Mouse (Mus musculus): ENCODE results near the gene Ablim2. TPM values are rescaled to one million over a fixed set of nuclear protein-coding genes. Genes with fewer than 3 reads are reported as not detected.

The Ablim2 gene
- polyA plus RNA-seq, 1 experiment from 2014 or later = 0.77 TPM

DNA sequence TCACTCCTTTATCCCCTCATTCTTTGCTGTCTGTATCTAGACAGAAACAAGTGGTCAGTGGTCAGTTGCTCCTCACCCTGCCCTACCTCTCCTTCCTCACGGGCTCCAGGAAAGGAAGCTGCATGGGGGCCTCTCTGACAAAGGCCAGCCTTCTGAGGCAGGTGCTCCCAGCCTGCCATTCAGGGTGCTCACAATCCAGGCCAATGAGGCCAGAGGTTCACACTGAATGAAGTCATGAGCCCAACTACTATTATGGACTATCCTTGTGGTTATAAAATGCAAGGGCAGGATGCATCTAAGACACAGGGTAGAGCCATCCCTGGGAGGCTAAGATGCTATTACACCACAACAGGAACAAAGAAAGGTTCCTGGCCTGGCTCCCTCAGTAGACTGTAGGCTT lies 27.1 kb upstream of the Ablim2 start:
- Histone ChIP-seq H3K9ac (ENCODE audit: low read length) (no peak overlapping the region), H3K36me3 (ENCODE audit: control insufficient read depth, insufficient read depth, low read length) (no peaks in the 10 kb centered on the region), H3K27ac (ENCODE audit: low read length) (peak overlapping the region; percentile 58), H3K4me1 (replicated peaks; ENCODE audit: control insufficient read depth, insufficient read depth, low read length) (peaks cover 22% of the 10 kb centered on the region), H3K4me2 (ENCODE audit: low read depth, low read length) (no peak overlapping the region), H3K9me3 (ENCODE audit: control insufficient read depth, low read length) (no peaks in the 10 kb centered on the region), H3K27me3 (ENCODE audit: control insufficient read depth, insufficient read depth, low read depth, low read length) (no peaks in the 10 kb centered on the region), H3K4me3 (ENCODE audit: low read length) (no peak overlapping the region)
- WGBS = 82% methylated on average over 1 of the region's 1 CpGs
- no peak for ATAC-seq (ENCODE audit: low read depth)

DNA sequence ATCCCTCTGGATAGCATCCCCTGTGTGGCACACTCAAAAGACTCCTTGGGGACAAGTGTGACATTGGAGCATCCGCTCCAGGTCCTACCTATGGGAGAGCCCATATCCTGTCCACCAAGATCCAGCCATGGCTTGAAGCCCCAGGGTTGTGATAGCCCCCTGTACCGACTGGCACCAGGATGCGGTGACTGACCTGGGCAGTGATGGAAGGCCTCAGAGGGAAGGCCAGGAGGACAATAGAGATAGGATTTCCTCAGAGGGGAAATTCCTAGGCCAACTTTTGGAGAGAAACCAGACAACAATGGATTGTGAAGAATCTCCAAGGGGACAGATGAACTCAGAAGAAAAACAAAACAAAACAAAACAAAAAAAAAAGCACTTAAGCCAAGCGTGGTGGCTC lies 26.7 kb upstream of the Ablim2 start:
- Histone ChIP-seq H3K36me3 (ENCODE audit: control insufficient read depth, insufficient read depth, low read length) (no peaks in the 10 kb centered on the region), H3K27ac (ENCODE audit: low read length) (peak overlapping the region; percentile 58), H3K4me1 (replicated peaks; ENCODE audit: control insufficient read depth, insufficient read depth, low read length) (peaks cover 22% of the 10 kb centered on the region), H3K27me3 (ENCODE audit: control insufficient read depth, insufficient read depth, low read depth, low read length) (no peaks in the 10 kb centered on the region), H3K4me3 (ENCODE audit: low read length) (no peak overlapping the region), H3K9me3 (ENCODE audit: control insufficient read depth, low read length) (no peaks in the 10 kb centered on the region), H3K4me2 (ENCODE audit: low read depth, low read length) (no peak overlapping the region), H3K9ac (ENCODE audit: low read length) (no peak overlapping the region)
- 78% methylated on average over 4 of the region's 4 CpGs for WGBS
- no peak for ATAC-seq (ENCODE audit: low read depth)

DNA sequence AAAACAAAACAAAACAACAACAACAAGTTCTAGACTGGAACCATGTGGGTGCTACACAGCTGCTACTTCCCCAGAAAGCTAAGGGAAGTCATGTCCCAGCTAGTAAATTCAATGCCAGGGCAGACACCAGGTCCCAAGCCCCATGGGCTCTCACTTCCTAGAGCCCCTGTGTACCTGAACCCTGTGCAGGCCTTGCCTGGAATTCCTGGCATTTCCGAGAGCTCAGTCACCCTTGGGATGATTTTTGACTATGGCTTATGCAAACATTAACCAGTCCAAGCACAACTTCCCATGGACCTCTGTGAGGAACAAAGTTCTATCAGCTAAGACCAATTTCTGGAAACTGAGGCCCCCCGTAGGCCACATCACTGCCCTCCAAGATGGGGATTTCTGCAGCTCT lies 24.2 kb upstream of the Ablim2 start:
- Histone ChIP-seq H3K4me1 (replicated peaks; ENCODE audit: control insufficient read depth, insufficient read depth, low read length) (peaks cover 27% of the 10 kb centered on the region), H3K4me2 (ENCODE audit: low read depth, low read length) (no peak overlapping the region), H3K4me3 (ENCODE audit: low read length) (no peak overlapping the region), H3K27me3 (ENCODE audit: control insufficient read depth, insufficient read depth, low read depth, low read length) (no peaks in the 10 kb centered on the region), H3K9me3 (ENCODE audit: control insufficient read depth, low read length) (no peaks in the 10 kb centered on the region), H3K27ac (ENCODE audit: low read length) (peak overlapping the region; percentile 53), H3K9ac (ENCODE audit: low read length) (no peak overlapping the region), H3K36me3 (ENCODE audit: control insufficient read depth, insufficient read depth, low read length) (no peaks in the 10 kb centered on the region)
- ATAC-seq (ENCODE audit: low read depth) = no peak
- WGBS = 45% methylated on average over 2 of the region's 2 CpGs

DNA sequence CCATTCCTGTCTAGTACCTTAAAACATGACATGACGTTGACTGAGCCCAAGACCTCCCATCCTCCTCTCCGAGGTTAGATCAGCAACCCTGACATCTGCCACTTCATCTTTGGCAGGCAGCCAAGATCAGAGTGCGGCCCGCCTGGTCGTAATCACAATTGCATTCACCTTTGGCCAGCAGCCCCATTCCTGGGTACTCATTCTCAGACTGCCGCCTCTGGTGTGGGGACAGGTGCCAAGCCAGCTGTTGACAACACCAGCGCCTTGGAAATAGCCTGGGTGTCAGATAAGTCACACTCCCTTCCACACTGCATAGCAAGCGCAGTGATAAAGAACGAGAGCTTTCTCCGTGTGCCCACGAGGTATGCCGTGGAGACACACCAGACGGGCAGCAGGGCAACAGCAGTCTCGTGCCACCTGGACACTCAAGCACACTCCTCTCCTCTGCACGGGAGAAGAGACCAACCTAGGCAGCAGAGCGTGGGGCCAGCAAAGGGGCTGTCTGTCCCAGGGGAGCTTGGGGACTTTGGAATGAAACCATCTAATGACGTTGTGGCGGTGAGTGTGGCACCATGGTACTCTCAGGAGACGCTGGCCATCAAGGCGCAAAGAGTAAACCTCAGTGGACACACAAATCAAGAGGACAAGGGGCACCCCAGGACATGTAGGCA lies 20.3 kb upstream of the Ablim2 start:
- 41% methylated on average over 20 of the region's 20 CpGs for WGBS
- Histone ChIP-seq H3K27me3 (ENCODE audit: control insufficient read depth, insufficient read depth, low read depth, low read length) (no peaks in the 10 kb centered on the region), H3K9me3 (ENCODE audit: control insufficient read depth, low read length) (no peaks in the 10 kb centered on the region), H3K36me3 (ENCODE audit: control insufficient read depth, insufficient read depth, low read length) (no peaks in the 10 kb centered on the region), H3K4me2 (ENCODE audit: low read depth, low read length) (0 out of 2 replicates have a peak overlapping the region, but pooled peaks have one; percentile 4), H3K4me1 (replicated peaks; ENCODE audit: control insufficient read depth, insufficient read depth, low read length) (peaks cover 41% of the 10 kb centered on the region), H3K9ac (ENCODE audit: low read length) (no peak overlapping the region), H3K27ac (ENCODE audit: low read length) (peak overlapping the region; percentile 37), H3K4me3 (ENCODE audit: low read length) (no peak overlapping the region)
- 0 out of 2 replicates have a peak, but pooled peaks have one; percentile 2 for ATAC-seq (ENCODE audit: low read depth)

DNA sequence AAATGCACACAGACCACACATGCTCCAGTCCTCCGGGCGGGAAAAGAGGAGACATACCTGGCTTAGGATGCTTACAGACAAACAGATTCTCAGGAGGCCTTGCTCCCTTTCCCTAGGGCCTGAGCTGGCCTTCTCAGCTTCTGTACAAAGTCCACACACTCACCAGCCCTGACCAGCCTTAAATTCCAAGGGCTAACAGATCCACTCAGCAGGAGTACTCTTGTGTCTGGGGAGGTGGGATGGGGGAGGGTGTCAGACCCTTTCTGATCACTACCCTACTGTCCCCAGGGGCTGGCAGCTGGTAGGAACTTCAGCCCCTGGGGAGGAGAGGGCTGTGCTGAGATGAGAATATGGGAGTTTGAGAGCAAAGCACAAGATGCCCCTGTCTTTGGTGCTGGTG lies 18.7 kb upstream of the Ablim2 start:
- H3K4me2 ChIP-seq (ENCODE audit: low read depth, low read length) = peak overlapping the region; percentile 15
- no peak for ATAC-seq (ENCODE audit: low read depth)

DNA sequence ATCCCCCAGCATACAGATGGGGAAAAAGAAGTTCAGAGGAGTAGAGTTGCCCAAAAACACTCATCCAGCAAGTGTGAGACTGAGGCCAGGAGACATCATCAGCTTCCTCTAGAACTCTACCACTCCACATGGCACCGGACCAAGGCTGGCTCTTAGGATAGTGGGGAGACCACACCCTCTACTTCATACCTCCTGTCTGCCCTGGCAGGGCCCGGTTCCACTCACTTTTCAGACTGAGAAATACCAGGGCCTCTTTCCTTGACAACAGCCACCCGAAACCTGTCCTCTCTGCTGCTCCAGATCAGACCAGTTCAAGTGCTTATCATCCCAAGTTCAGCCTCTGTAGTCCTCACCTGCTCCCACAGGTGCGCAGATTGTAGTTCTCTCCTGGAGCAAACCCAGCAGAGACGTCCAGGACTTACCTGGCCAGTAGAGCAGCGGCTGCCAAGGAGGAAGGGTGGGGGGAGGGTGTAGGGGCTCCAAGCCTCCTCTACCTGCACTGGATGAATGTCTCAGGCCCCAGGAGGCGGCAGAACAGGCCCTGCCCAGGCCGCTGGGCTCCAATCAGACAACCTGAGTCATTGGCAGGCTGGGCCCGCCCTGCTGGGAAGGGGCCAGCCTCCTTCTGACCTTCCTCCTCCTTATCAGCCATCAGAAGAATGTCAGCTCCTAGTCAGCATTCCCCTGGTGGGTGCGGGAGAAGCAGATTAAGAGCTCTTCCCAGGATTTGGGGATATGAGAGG lies 18.0 kb upstream of the Ablim2 start, which contains the start of gene Sh3tc1:
Sh3tc1 (minus strand) TSS at position 452 of the 743 bp plus-strand sequence.
- H3K27me3 ChIP-seq (ENCODE audit: control insufficient read depth, insufficient read depth, low read depth, low read length) = no peaks in the 10 kb centered on the region
- peak within 1 kb of the TSS; percentile 39 for H3K9ac ChIP-seq (ENCODE audit: low read length)
- peak within 1 kb of the TSS; percentile 15 for H3K4me2 ChIP-seq (ENCODE audit: low read depth, low read length)
- 15% methylated on average over 10 of the region's 10 CpGs for WGBS
- H3K4me1 ChIP-seq (replicated peaks; ENCODE audit: control insufficient read depth, insufficient read depth, low read length) = peaks cover 33% of the 10 kb centered on the region
- no peaks in the 10 kb centered on the region for H3K9me3 ChIP-seq (ENCODE audit: control insufficient read depth, low read length)
- peak within 1 kb of the TSS; percentile 94 for H3K27ac ChIP-seq (ENCODE audit: low read length)
- peak within 1 kb of the TSS; percentile 8; the same call in 1 of the 2 replicates for H3K4me3 ChIP-seq (ENCODE audit: low read length)
- no peaks in the 10 kb centered on the region for H3K36me3 ChIP-seq (ENCODE audit: control insufficient read depth, insufficient read depth, low read length)
- peak; percentile 93 for ATAC-seq (ENCODE audit: low read depth)

More for the DNA sequence above, 18.7 kb upstream of the Ablim2 start:
- H3K4me1 ChIP-seq (replicated peaks; ENCODE audit: control insufficient read depth, insufficient read depth, low read length) = peaks cover 35% of the 10 kb centered on the region
- WGBS = 73% methylated on average over 2 of the region's 2 CpGs
- H3K4me3 ChIP-seq (ENCODE audit: low read length) = no peak overlapping the region; the same call in 1 of the 2 replicates
- H3K27me3 ChIP-seq (ENCODE audit: control insufficient read depth, insufficient read depth, low read depth, low read length) = no peaks in the 10 kb centered on the region
- H3K36me3 ChIP-seq (ENCODE audit: control insufficient read depth, insufficient read depth, low read length) = no peaks in the 10 kb centered on the region
- H3K9ac ChIP-seq (ENCODE audit: low read length) = peak overlapping the region; percentile 2; the same call in 1 of the 2 replicates
- no peaks in the 10 kb centered on the region for H3K9me3 ChIP-seq (ENCODE audit: control insufficient read depth, low read length)
- peak overlapping the region; percentile 94 for H3K27ac ChIP-seq (ENCODE audit: low read length)

DNA sequence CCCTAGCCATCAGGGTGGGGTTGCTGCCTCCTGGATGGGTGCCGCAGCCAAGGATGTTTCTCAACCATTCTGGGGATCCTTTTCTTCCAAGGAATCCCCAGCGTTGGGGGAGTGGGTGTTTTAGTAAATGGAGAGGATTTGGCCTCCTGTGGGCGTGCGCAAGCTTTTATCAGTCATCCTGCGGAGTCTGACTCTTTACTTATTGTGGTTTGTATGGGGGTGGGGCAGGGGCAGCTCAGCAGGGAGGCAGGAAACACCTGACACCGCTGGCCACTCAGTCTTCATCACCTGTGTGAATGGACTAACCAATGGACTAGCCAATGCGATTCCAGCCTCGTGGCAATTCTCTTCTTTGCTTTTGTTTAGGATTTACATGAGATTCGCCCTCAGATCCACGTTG lies 17.0 kb upstream of the Ablim2 start:
- H3K27me3 ChIP-seq (ENCODE audit: control insufficient read depth, insufficient read depth, low read depth, low read length) = no peaks in the 10 kb centered on the region
- H3K4me1 ChIP-seq (replicated peaks; ENCODE audit: control insufficient read depth, insufficient read depth, low read length) = peaks cover 33% of the 10 kb centered on the region
- 16% methylated on average over 10 of the region's 10 CpGs for WGBS
- peak overlapping the region; percentile 94 for H3K27ac ChIP-seq (ENCODE audit: low read length)
- no peaks in the 10 kb centered on the region for H3K9me3 ChIP-seq (ENCODE audit: control insufficient read depth, low read length)
- 0 out of 2 replicates have a peak overlapping the region, but pooled peaks have one; percentile 15 for H3K4me2 ChIP-seq (ENCODE audit: low read depth, low read length)
- no peak for ATAC-seq (ENCODE audit: low read depth)
- H3K4me3 ChIP-seq (ENCODE audit: low read length) = no peak overlapping the region
- H3K9ac ChIP-seq (ENCODE audit: low read length) = 0 out of 2 replicates have a peak overlapping the region, but pooled peaks have one; percentile 14
- no peaks in the 10 kb centered on the region for H3K36me3 ChIP-seq (ENCODE audit: control insufficient read depth, insufficient read depth, low read length)

DNA sequence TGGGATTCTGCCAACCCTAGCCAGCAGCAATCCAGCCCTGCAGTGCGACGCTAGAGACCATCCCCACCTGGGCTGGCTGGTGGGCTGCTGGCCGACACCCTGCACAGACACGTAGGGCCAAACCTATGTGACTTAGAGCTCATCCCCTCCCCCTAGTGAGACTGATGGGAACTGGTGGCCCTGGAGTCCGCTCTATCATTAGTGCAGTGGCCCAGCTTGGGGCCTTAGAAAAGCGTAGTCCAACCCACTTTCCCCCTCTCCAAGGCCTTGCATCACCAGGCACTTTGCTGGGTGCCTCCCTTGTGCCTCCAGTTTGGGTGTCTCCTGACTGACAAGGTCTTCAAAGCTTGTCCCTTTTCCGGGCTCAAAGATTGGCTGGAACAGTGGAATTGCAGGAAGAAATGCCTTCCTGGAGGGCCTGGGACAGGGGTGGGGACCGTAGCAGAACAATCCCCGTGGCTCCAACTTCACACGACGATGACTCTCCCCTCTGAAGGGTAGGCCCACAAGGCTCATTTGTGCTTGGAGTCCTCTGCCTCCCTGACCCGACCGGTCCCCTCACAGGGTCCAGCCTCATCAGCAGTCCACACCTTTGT lies 16.4 kb upstream of the Ablim2 start:
- H3K4me3 ChIP-seq (ENCODE audit: low read length) = no peak overlapping the region
- peak overlapping the region; percentile 39 for H3K27ac ChIP-seq (ENCODE audit: low read length)
- 0 out of 2 replicates have a peak overlapping the region, but pooled peaks have one; percentile 11 for H3K9ac ChIP-seq (ENCODE audit: low read length)
- H3K27me3 ChIP-seq (ENCODE audit: control insufficient read depth, insufficient read depth, low read depth, low read length) = no peaks in the 10 kb centered on the region
- no peak overlapping the region; the same call in 1 of the 2 replicates for H3K4me2 ChIP-seq (ENCODE audit: low read depth, low read length)
- WGBS = 41% methylated on average over 13 of the region's 13 CpGs
- H3K36me3 ChIP-seq (ENCODE audit: control insufficient read depth, insufficient read depth, low read length) = no peaks in the 10 kb centered on the region
- no peak for ATAC-seq (ENCODE audit: low read depth)
- peaks cover 33% of the 10 kb centered on the region for H3K4me1 ChIP-seq (replicated peaks; ENCODE audit: control insufficient read depth, insufficient read depth, low read length)
- H3K9me3 ChIP-seq (ENCODE audit: control insufficient read depth, low read length) = no peaks in the 10 kb centered on the region

All from lung, embryonic 16.5 days (tissue).